Mouse (Mus musculus) gastrocnemius, postnatal 4 days (tissue): Measurements from ENCODE around the gene Fbxo28. TPM values are rescaled to one million over a fixed set of nuclear protein-coding genes. Genes with fewer than 3 reads are reported as not detected.

Source experiments
- DNase-seq, 2 experiments: peaks; one replicate each; pipeline ENCODE4 v3.0.0; 2021 to 2022; ENCODE audit warnings: low spot score in 2 of 2, mixed read lengths in 2 of 2
- long read RNA-seq, 2 experiments: library from polyadenylated mRNA; stranded (forward); transcript quantifications; one replicate each; pipeline ENCODE4 v2.0.0; 2021
- total RNA-seq, 2 experiments: library from RNA; stranded (reverse); gene quantifications; 2 replicates each; pipeline ENCODE4 v1.2.3; 2021

Gene Fbxo28
- 10 to 100 TPM; 21.1 to 25.4 TPM for total RNA-seq
- long read RNA-seq, experiment 1, full-length matches to known transcripts, result 8 of 11 reads
- long read RNA-seq, experiment 1, partial matches to known transcripts, result 0 of 11 reads
- long read RNA-seq, experiment 1, other reads (novel, unspliced or antisense), result 3 of 11 reads
- long read RNA-seq, experiment 2, full-length matches to known transcripts, result 12 of 14 reads
- long read RNA-seq, experiment 2, partial matches to known transcripts, result 0 of 14 reads
- long read RNA-seq, experiment 2, other reads (novel, unspliced or antisense), result 2 of 14 reads

DNA sequence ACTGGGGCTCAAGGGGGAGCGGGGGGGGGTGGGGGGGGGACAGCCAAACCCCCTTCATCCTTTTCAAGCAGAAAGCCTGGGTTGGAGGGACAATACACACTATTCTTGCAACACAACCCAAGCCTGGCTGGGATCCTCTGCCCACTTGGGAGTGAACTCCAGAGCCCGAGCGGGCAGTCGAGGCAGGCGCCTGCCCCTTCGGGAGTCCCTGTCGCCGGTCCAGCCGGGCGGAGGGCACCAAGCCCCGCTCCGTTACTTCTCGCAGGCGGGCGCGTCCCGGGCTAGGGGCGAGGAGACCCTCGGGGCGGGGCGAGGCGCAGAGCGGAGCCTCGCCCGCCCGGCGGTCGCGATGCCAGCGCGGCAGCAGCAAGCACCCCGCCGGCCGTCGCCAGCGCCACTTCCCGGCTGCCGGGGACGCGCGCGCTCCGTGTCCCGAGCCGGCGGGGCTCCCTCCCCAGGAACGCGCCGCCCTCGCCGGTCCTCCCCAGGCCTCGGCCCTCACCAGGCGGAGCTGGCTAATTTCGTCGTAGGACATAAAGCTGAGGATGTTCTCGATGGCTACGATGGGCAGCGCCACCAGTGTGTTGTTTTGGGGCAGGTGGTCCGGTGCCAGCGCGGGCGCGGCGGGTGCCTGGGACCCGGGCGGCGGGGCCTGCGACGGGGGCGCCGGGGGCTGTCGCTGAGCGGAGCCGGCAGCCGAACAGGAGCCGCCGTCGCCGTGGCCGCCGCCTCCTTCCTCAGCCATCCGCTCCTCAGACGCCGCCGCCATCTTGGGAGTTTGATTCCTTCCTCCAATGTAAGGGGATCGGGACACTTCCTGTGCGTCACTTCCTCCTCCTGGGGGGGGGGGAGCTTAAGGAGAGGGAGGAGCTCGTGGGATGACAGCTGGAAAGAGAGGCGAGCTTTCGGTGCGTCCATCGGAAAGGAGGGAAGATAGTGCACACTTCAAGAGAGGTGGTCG lies at the start of gene Fbxo28:
Gene Fbxo28, minus strand, starts transcription at position 809 of the 961 bp plus-strand sequence.
- DNase-seq, result peak; percentile 64 to 87

DNA sequence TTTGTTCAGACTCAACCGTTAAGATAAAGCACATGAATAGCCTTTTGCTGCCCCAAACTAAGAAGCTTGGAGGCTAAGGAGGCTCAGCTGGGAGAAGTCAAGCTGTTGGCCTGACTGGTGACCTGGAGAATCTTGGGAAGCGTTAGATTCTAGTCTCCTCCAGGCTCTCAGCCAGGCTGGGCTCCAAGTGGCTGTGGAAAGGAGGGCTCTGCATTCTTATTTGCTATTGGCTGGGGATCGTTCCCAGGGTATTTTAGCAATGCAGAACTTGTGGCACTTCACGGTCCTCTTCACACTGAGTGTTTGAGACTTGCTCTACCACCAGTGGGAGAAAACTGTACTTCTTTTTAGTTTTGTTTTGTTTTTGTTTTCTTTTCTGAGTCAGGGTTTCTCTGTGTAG lies 47.3 kb upstream of the Fbxo28 start:
- no peak for DNase-seq

DNA sequence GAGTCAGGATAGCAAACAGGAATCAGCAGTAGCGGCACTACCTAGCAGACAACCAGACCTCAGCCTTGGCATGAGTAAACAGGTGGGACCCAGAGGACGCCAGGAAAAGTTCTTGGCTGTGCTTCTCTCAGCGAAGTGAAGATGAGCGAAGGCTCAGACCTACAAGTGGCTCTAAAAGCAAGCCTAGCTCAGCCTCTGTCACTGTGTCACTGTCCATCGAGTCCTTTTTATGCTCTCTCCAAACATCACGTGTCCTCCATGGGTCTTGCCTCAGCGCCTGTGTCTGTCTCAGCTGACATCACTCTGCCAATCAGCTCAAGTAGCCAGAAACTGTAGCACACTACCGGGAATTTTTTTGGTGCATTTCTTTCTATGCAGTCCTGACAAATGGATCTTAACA lies 45.0 kb upstream of the Fbxo28 start:
- DNase-seq, result no peak

DNA sequence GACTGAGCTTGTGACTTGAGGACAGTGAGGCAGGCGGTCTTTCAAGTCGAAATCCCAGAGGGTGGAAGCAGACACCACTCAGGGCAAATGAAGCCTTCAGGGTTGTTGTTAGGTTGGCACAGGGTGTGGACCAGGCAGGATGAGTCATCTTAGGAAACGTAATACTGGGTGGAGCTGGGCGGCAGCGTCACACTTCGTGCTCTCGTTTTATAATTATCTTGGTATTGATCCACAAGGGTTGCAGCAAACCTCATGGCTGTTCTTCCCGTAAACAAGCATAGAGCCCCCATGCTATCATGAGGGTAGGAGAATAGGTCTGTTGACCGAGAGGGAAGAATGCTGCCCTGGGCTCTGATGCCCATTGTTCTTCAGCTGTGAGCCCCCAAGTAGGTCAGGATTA lies 41.7 kb upstream of the Fbxo28 start:
- DNase-seq, result no peak

DNA sequence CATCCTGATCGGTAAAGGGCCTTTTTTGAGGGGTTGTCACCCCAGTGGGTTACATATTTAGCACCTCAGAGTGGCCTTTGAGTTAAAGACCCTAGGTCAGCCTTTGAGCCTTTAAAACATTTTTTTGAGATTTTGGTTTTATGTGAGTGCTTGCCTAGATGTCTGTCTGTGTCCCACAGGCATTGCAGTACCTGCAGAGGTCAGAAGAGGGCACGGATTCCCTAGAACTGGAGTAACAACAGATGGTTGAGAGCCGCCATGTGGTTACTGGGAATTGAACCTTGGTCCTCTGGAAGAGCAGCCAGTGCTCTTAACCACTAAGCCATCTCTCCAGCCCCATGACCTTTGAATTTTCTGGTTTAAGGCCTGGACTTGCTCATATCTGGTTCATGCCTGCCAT lies 39.9 kb upstream of the Fbxo28 start:
- no peak for DNase-seq

DNA sequence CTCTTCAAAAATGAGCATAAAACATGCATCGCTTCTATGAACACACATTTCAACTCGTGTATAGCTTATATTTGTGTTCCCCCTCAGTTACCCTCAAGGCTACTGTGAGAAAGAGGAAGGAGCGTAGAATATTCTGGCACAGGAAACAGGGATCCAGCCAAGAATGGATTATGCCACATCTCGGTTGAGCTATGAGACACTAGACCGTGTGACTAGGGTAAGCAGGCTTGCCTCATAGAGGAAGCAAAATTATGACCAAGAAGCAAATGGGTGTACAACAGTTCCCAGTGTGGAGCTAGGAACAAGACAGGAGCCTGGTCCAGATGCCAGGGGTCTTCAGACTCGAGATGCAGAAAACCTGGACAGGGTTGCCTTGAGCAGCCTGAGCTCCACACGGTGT lies 39.3 kb upstream of the Fbxo28 start:
- DNase-seq, result no peak

DNA sequence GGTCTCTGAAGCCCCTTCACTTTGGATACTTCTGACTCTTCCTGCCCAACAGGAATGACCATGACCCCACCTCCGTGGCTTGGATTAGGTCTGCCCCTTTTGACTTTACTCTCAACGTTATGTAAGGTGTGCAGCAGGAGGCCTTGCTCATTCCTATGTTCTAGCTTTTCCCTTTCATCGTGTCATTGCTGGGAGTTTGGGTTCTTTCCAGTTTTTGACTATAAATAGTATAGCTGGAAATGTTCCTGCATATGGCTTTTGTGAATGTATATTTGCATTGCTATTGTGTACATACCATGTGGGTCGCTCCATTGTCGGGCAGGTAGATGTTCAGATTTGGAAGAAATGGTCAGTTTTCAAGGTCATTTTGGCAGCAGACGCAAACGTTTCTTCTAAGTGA lies 37.4 kb upstream of the Fbxo28 start:
- no peak for DNase-seq

DNA sequence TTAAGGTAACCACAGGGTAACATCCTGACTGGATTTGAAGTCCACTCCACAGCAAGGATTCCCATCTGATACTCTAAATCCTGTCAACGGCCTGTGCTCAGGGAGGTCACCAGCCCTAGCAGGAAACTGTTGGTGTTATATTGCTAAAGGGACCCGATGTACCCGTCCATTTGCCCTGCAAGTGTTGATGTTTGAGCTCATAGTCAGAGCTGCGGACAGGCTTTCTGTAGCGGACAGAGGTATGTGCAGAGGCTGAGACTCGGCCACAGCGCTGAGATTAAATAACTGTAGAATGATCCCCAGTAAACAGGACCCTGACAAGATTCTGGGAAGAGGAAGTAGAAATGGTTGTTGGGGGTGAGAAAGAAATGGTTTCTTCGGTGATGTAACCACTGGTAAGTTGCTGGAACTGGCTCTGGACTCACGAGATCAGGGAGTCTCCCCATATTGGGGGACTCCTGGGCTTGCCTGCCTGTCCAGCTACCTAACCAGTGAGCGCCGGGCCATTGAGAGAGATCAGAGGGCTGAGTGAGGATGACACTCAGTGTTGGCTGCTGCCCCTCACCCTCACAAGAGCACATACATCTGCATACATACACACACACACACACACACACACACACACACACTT lies 36.9 kb upstream of the Fbxo28 start:
- no peak for DNase-seq

DNA sequence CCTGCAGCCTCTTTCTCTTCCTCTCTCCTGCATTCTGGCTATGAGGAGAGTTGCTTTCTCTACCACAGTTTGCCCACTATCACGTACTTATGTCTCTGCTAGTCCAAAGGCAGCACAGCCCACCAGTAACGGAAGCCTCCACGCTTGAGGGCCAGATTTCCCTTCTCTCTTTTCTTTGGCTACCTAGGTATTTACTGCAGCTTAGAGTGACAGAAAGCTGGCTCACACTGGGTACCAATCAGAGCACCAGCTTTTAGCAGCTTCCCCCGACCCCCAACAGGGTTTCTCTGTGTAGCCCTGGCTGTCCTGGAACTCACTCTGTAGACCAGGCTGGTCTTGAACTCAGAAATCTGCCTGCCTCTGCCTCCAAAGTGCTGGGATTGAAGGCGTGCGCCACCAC lies 36.1 kb upstream of the Fbxo28 start:
- DNase-seq, result no peak

DNA sequence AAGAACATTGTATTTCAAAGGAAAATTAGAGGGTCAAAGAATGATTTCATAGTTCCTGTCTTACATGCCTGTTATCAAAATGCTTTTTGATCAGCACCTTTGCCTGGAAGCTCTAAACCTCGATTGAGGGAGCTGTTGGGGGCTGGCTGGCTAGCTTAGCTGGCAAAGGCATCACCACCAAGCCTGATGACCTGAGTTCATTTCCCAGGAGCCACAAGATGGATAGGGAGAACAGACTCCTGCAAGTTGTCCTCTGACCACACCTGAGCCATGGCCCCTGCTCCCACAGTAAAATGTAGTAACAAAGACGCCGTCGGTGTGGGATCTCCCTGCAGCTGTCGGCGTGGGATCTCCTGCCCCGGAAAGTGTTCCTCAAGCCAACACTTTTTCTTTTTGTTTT lies 35.4 kb upstream of the Fbxo28 start:
- no peak for DNase-seq

DNA sequence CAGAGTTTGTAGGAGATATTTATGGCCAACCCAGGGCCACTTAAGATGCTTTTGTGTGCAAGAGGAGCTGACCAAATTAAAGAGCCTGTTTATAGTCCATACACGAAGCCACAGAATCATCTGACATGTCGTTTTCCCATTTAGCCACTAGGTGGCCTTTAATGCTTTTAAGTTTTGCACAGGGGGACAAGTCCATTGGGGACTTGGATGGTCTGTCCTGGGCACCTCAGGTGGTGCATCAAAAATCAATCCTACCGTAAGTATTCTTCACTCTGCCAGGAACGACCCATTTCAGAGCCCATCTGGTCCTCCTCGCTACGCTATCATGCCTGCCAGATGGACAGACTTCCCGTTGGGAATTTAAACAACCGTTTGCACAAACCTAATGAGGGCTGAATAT lies 34.8 kb upstream of the Fbxo28 start:
- no peak for DNase-seq

DNA sequence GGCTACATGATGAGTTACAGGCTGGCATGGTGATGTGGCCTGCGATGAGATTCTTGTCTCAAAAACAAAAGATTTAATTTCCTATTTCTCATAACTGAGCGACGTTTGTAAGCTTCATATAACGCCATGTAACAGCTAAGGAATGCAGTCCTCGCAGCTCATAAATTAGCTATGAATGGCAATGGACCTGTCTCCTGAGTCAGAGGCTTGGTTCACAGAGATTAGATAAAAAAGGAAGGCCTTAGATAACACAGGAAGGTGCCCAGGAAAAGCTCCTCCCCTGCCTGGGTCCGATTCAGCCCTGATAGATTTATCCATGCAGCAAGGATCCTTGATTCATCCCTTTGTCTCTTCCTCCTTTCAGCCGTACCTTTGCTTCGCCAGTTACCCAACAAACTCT lies 30.5 kb upstream of the Fbxo28 start:
- no peak for DNase-seq

DNA sequence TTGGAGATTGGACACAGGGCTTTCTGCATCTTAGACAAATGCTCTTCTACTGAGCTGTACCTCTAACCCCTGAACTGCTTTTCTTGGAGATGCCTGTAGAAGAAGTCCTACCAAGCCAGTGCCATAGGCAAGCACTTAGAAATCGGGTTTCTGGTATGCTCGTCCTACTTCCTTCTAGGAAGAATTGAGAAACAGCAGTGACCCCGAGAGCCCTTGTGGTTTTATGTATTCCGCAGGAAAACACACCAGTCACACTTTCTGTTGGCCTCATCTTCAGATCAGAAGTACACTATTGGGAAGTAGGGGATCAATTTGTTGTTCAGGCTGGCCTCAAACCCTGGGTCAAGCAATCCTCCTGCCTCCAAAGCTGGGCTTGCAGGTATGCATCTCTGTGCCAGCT lies 28.0 kb upstream of the Fbxo28 start:
- no peak for DNase-seq

DNA sequence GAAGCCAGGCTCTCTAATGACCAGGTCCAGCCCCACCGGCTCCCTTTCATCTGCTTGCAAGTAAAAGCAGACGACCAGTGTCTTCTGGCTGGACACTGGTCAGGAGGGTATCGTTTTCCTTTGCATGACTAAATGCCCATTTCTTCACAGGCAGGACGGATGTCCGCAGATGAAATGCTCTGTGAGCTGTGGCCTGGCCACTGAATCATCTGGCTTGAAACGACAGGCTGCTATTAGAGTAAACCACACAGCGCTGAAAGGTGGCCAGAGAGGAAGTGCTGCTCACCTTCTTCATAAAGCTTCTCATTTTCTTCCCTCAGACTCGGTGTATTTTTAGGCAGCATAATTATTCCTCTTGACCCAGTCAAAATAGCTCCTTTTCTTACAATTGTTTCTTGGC lies 27.4 kb upstream of the Fbxo28 start:
- no peak for DNase-seq

DNA sequence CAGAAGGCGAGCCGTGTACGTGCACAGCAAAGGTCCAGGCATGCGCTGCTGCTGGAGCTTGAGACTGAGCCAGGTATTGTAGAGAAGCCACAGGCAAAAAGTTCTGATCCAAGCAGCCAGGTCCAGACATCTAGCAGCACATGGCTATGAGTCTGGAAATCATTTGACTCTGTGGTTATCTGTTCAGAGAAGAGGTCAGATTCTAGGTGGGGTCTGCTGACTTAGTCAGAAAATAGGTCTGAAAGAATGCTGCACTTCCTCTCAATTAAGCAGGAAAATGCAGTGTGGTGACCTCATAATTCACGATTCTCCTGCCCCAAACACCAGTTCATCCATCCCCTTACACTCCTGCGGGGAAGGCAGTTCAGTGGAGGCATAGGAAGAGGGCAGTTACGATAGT lies 26.9 kb upstream of the Fbxo28 start:
- DNase-seq, result no peak

DNA sequence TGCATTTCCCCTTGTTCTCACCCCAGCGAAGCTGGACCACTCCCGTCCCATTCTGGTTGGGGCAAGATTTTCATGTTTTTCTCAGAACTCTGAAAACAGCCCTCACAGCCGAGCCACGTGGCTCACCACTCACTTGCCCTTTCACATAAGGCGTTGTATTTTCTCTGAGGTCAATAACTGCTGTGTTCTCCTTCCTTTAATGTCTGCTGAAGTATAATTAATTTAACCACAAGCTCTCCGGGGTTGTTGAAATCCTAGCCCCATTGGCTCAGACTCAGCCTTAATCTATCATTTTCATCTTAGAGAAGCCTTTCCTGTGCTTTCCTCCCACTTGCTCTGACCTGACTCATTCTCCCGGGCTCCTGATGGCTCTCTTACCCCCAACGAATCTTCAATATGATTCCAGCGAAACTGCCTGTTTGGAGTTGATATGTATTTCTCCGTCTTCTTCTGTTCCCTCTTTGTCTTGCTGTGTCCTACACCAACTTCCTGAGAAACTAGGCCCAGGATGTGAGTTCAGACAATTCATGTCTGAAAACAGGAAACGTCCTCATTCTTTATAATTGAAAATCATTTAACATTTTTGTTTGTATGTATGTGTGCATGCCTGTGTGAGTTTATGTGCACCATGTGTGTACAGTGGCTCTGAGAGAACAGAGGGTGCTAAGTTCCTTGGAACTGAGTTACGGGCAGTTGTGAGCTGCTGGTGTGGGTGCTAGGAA lies 22.4 kb upstream of the Fbxo28 start:
- DNase-seq, result no peak

DNA sequence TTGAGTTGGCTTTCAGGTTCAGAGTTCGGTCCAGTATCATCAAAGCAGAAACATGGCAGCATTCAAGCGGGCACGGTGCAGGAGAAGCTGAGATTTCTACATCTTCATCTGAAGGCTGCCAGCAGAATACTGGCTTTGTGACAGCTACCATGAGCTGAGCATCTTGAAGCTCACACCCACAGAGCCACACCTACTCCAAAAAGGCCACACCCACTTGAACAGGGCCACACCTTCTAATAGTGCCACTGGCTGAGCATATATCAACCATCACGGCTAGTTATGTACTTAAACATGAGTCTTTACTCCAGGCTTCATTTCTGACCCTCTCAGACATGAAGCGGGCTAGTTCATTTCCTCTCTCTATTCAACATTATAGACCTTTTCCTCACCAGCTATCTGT lies 21.3 kb upstream of the Fbxo28 start:
- DNase-seq, result no peak

DNA sequence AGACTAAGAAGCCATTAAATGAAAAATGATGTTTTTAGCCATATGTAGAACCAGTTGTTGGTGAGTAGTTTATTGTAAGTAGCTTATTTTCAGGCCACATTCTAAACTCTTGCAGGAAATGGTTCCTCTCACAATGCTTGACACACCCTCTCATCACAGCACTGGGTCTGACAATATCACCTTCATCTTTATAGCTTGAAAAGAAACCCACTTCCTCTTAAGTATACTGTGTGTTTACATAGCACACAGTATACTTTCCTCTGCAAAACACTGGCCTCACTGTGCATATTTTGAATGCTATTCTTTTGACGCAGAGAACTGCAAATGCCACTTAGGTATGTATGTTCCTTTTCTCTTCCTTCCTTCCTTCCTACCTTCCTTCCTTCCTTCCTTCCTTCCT lies 16.7 kb upstream of the Fbxo28 start:
- DNase-seq, result no peak

DNA sequence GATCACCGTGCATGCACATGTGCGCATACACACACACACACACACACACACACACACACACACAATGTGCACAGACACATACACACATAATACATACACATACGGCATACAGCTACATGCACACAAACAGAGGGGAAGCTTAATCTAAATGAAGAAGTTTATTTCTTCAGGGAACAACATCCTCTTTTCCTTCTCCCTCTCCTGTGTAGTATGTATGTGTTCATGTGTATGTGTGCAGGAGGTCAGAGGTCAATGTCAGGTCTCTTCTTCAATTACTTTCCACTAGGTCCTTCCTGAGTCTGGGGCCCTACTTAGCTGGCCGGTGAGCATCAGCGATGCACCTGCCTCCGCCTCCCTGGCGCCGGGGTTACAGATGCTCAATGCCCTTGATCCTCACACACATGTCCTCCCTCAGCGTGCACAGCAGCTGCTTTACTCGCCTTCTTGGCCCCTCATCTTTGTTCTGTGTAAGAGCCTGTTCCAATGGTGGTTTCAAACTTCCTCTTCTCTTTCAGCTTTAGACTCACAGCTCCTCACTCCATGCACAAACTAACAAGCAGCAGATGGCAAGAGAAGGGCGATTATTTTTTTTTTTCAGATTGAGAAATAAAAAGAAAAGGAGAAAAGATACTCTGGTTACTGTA lies 13.2 kb upstream of the Fbxo28 start:
- DNase-seq, result no peak

DNA sequence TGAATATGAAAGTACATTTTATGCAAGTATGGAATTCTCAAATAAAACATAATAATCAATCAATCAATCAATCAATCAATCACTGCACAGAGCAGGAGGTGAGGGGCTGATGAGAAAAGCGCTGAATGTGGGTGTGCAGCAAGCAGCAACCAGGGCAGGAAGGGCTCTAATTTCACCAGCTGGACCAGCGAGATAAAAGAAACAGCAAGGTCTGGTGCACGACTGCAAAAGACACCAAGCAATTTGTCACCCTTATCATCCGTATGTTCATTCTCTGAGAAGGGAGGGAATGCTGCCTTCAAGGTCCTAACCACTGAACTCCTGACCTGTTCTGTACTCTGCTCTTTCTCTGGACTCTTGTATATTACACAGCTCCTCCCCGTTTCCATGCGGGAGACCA lies 8.1 kb upstream of the Fbxo28 start:
- no peak for DNase-seq

DNA sequence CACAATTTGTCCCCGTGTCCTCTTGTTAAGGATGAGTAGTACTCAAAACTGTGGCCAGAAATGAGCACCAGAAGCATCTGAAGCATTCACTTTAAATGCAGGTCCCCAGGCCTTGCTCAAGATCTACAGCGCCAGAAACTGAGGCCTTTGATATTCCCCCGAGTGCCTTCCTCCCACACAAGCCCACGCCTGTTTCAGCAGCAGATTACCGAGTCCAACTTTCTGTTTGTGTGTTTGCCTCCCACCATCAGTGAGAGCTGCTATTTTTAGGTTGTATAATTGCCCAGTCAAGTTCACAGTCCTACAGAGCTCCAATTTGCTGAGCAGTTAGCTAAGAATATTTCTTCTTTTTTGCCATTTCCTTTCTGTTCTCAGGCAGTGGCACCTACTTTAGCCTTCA lies 5.1 kb upstream of the Fbxo28 start:
- no peak for DNase-seq
